Mouse (Mus musculus): Measurements from ENCODE around the gene Hapln3. TPM values are rescaled to one million over a fixed set of nuclear protein-coding genes. Genes with fewer than 3 reads are reported as not detected.

Gene Hapln3
- polyA plus RNA-seq, 1 experiment from 2014 or later, result 2.2 TPM

Other genes starting within 250 kb of the Hapln3 start
- 47.0 and 50.3 TPM in 2 replicates for gene Aen, start 235.2 kb downstream of the Hapln3 start, polyA plus RNA-seq (2015; fragmentation: Nextera tagmentation; extraction: Ambion mirVana)
- 0.40 and 0.42 TPM in 2 replicates for gene Isg20, start 217.6 kb downstream of the Hapln3 start, polyA plus RNA-seq (2015; fragmentation: Nextera tagmentation; extraction: Ambion mirVana)
- gene Acan, start 77.5 kb downstream of the Hapln3 start, polyA plus RNA-seq (2015; fragmentation: Nextera tagmentation; extraction: Ambion mirVana), result 0.39 and 0.80 TPM in 2 replicates
- gene Mfge8, start 18.0 kb upstream of the Hapln3 start, polyA plus RNA-seq (2015; fragmentation: Nextera tagmentation; extraction: Ambion mirVana), result 86.5 and 97.8 TPM in 2 replicates
- gene Abhd2, start 142.2 kb upstream of the Hapln3 start, polyA plus RNA-seq (2015; fragmentation: Nextera tagmentation; extraction: Ambion mirVana), result 17.3 and 19.5 TPM in 2 replicates